Mouse (Mus musculus) midbrain, embryonic 15.5 days (tissue): ENCODE measurements at regions not wholly inside any gene's neighbourhood (a gene's known extent, or its start where the extent isn't known, plus 50 kb on each side); places are given as distances from the start of the nearest gene placed in this dataset.

Source experiments
- ATAC-seq: fragments of 200-750 bp; cut with Nextera tagmentation; replicated peaks from 2 replicates; pipeline ENCODE4 v1.8.0; 2017; ENCODE audit warnings: moderate TSS enrichment
- H3K27ac ChIP-seq: fragments of 300-500 bp; sonication (generic); 2 replicates; pipeline ENCODE4 v1.5.1; 2015; ENCODE audit warnings: mild to moderate bottlenecking, inconsistent platforms
- H3K27me3 ChIP-seq: fragments of 300-500 bp; sonication (generic); replicated peaks from 2 replicates; pipeline ENCODE4 v1.6.1; 2015; ENCODE audit warnings: inconsistent platforms
- H3K36me3 ChIP-seq: fragments of 300-500 bp; sonication (generic); replicated peaks from 2 replicates; pipeline ENCODE4 v1.6.1; 2015; ENCODE audit warnings: inconsistent platforms
- H3K4me1 ChIP-seq: fragments of 300-500 bp; sonication (generic); 2 replicates; pipeline ENCODE4 v1.6.1; 2015; ENCODE audit warnings: inconsistent platforms
- H3K4me2 ChIP-seq: fragments of 300-500 bp; sonication (generic); 2 replicates; pipeline ENCODE4 v1.6.1; 2015; ENCODE audit warnings: inconsistent platforms, mild to moderate bottlenecking, moderate library complexity
- H3K4me3 ChIP-seq: fragments of 300-500 bp; sonication (generic); 2 replicates; pipeline ENCODE4 v1.5.1; 2015; ENCODE audit warnings: mild to moderate bottlenecking, inconsistent platforms
- H3K9ac ChIP-seq: fragments of 300-500 bp; sonication (generic); 2 replicates; pipeline ENCODE4 v1.6.1; 2015; ENCODE audit warnings: mild to moderate bottlenecking, inconsistent platforms
- H3K9me3 ChIP-seq: fragments of 300-500 bp; sonication (generic); 2 replicates; pipeline ENCODE4 v1.6.1; 2016; ENCODE audit warnings: inconsistent platforms
- WGBS: fragments of 180-500 bp; shearing (Covaris S2); methylation state at CpG from one replicate; pipeline ENCODE4 v1.1.7; 2015; ENCODE audit warnings: mixed read lengths; 5-methylcytosine and 5-hydroxymethylcytosine counted together

DNA sequence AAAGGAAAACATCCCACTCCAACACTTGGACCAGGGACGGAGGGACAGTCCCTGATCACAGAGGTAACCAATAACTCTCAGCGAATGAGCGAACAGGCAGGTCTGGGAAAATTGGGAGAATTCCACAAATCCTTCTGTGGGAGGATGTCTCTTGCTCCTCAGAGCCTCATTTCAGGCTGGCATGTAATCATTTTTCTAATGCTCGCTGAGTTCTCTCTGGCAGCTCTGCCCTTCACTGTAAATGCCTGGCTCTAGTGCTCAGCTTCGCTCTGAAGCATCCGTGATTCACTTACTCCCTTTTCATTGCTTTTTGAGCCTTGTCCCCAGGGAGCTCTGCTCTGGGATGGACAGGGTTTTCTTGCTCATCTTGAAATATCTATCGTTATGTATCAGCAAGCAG, 283.6 kb downstream of the Tle4 start:
- ATAC-seq: no peak
- H3K4me1 ChIP-seq: no peaks in the 10 kb centered on the region
- H3K4me3 ChIP-seq: no peak overlapping the region
- no peaks in the 10 kb centered on the region for H3K36me3 ChIP-seq
- 49% methylated on average over 7 of the region's 7 CpGs for WGBS
- no peak overlapping the region for H3K4me2 ChIP-seq
- H3K27me3 ChIP-seq: no peaks in the 10 kb centered on the region; the same call in 1 of the 2 replicates
- H3K9ac ChIP-seq: no peak overlapping the region
- H3K9me3 ChIP-seq: no peaks in the 10 kb centered on the region
- H3K27ac ChIP-seq: no peak overlapping the region

DNA sequence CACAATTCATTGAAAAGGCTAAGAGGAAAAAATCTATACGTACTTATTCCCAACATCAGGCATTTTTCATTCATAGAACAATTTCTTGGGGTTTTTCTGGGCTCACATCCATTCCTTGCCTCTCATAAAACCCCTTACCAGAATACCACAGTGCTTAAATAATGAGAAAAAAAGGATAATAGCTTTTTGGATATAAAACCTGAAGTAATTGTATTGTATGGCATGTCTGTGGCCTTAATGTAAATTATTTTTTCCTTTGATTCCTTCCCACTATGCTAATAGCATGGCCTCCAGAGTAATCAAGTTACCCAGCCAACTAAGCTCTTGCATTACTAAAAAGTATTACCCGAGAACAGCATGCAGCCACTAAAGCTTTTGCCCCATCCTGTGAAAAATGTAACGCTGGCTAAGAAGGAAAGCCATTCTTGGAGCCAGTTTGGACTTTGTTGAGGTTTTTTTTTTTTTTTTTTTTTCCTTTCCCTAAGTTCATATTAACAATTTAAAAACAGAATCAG, 278.1 kb downstream of the Tle4 start:
- no peaks in the 10 kb centered on the region for H3K36me3 ChIP-seq
- no peaks in the 10 kb centered on the region for H3K9me3 ChIP-seq
- H3K4me3 ChIP-seq: no peak overlapping the region
- no peak overlapping the region for H3K4me2 ChIP-seq
- no peak overlapping the region for H3K9ac ChIP-seq
- H3K4me1 ChIP-seq: peaks cover 9% of the 10 kb centered on the region
- 0 out of 2 replicates have a peak, but pooled peaks have one; percentile 60 for ATAC-seq
- H3K27ac ChIP-seq: no peak overlapping the region
- WGBS: 28% methylated on average over 3 of the region's 3 CpGs
- no peaks in the 10 kb centered on the region for H3K27me3 ChIP-seq

GRCm38 (mm10) chr19:14325353-14326052, 272.3 kb downstream of the Tle4 start:
- Histone ChIP-seq H3K9ac (no peak overlapping the region), H3K36me3 (no peaks in the 10 kb centered on the region), H3K27me3 (no peaks in the 10 kb centered on the region), H3K4me3 (no peak overlapping the region), H3K27ac (no peak overlapping the region), H3K9me3 (no peaks in the 10 kb centered on the region), H3K4me1 (peaks cover 16% of the 10 kb centered on the region), H3K4me2 (0 out of 2 replicates have a peak overlapping the region, but pooled peaks have one; percentile 1)
- ATAC-seq: peak; percentile 85
- WGBS: 17% methylated on average over 9 of the region's 9 CpGs

- no peak overlapping the region for H3K4me2 ChIP-seq
- H3K27ac ChIP-seq: no peak overlapping the region
- no peak overlapping the region for H3K9ac ChIP-seq
- H3K27me3 ChIP-seq: no peaks in the 10 kb centered on the region
- H3K36me3 ChIP-seq: no peaks in the 10 kb centered on the region
- H3K9me3 ChIP-seq: no peaks in the 10 kb centered on the region
- ATAC-seq: no peak
- H3K4me3 ChIP-seq: no peak overlapping the region
- WGBS: 84% methylated on average over 6 of the region's 6 CpGs
- no peaks in the 10 kb centered on the region for H3K4me1 ChIP-seq
Observed at GRCm38 (mm10) chr19:14333041-14334012, 264.5 kb downstream of the Tle4 start.

GRCm38 (mm10) chr19:14337025-14337424, 260.8 kb downstream of the Tle4 start:
- Histone ChIP-seq H3K27me3 (no peaks in the 10 kb centered on the region), H3K4me2 (no peak overlapping the region), H3K27ac (no peak overlapping the region), H3K36me3 (no peaks in the 10 kb centered on the region), H3K4me3 (no peak overlapping the region), H3K4me1 (no peaks in the 10 kb centered on the region), H3K9me3 (no peaks in the 10 kb centered on the region), H3K9ac (no peak overlapping the region)
- ATAC-seq: peak; percentile 62; the same call in 1 of the 2 replicates
- whole genome bisulfite sequencing: 25% methylated on average over 5 of the region's 5 CpGs

DNA sequence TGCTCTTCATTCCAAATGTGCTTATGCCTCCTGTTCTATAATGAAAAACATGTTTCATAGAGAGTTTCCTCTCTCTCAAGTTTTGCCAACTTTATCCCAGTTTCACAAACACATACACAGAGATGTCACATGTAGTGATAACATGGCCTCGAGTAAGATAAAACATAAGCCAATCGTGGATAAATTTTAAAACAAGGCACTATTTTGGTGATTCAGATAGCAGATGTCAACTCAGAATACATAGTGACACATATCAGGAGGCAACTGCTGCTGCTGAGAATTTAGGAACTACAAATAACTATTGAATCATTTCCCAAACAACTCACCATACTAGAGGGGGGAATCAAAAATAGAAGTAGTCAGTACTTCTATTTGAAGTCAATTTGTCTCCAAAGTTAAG, 257.1 kb downstream of the Tle4 start:
- Histone ChIP-seq H3K9ac (no peak overlapping the region), H3K4me2 (no peak overlapping the region), H3K27ac (no peak overlapping the region), H3K36me3 (no peaks in the 10 kb centered on the region), H3K27me3 (no peaks in the 10 kb centered on the region; the same call in 1 of the 2 replicates), H3K4me1 (no peaks in the 10 kb centered on the region), H3K9me3 (no peaks in the 10 kb centered on the region), H3K4me3 (no peak overlapping the region)
- WGBS: 87% methylated on average over 2 of the region's 2 CpGs
- ATAC-seq: no peak

- Histone ChIP-seq H3K4me1 (no peaks in the 10 kb centered on the region), H3K9ac (no peak overlapping the region), H3K27ac (no peak overlapping the region), H3K4me3 (no peak overlapping the region), H3K9me3 (no peaks in the 10 kb centered on the region), H3K27me3 (no peaks in the 10 kb centered on the region; the same call in 1 of the 2 replicates), H3K36me3 (no peaks in the 10 kb centered on the region), H3K4me2 (no peak overlapping the region)
- no peak for ATAC-seq
- 86% methylated on average over 5 of the region's 5 CpGs for WGBS
Observed at GRCm38 (mm10) chr19:14343890-14344289, 254.0 kb downstream of the Tle4 start.

- Histone ChIP-seq H3K4me2 (no peak overlapping the region), H3K9ac (no peak overlapping the region), H3K9me3 (no peaks in the 10 kb centered on the region), H3K4me1 (no peaks in the 10 kb centered on the region), H3K27me3 (no peaks in the 10 kb centered on the region; the same call in 1 of the 2 replicates), H3K36me3 (no peaks in the 10 kb centered on the region), H3K27ac (no peak overlapping the region), H3K4me3 (no peak overlapping the region)
- no peak for ATAC-seq
- WGBS: 93% methylated on average over 3 of the region's 3 CpGs
Observed at GRCm38 (mm10) chr19:14344467-14344866, 253.4 kb downstream of the Tle4 start.

GRCm38 (mm10) chr19:14347026-14347425, 250.8 kb downstream of the Tle4 start:
- Histone ChIP-seq H3K27me3 (peaks cover 4% of the 10 kb centered on the region; the same call in 1 of the 2 replicates), H3K36me3 (no peaks in the 10 kb centered on the region), H3K4me1 (no peaks in the 10 kb centered on the region), H3K9ac (no peak overlapping the region), H3K4me3 (no peak overlapping the region), H3K4me2 (no peak overlapping the region), H3K27ac (no peak overlapping the region), H3K9me3 (no peaks in the 10 kb centered on the region)
- 56% methylated on average over 2 of the region's 2 CpGs for WGBS
- no peak for ATAC-seq

DNA sequence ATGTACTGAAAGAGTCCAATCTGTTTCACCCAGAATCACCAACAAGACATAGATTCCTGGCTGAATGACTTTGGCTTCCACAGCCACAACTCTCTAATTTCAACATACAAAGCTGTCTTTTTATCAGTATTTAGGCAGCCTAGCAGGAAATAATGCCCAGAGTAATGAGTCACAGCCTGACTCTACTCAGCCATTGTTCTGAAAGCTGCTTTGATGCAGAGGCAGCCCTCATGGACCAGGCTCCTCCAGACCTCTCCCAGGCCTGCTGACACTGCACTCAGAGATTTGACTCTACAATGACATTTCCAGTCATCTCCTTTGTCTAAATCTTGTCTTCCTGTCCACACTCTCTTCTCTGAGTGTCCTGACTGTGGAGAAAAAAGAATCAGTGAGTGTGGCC, 250.4 kb downstream of the Tle4 start:
- ATAC-seq: no peak
- no peak overlapping the region for H3K27ac ChIP-seq
- H3K4me3 ChIP-seq: no peak overlapping the region
- no peaks in the 10 kb centered on the region for H3K9me3 ChIP-seq
- H3K4me1 ChIP-seq: no peaks in the 10 kb centered on the region
- no peaks in the 10 kb centered on the region for H3K36me3 ChIP-seq
- H3K9ac ChIP-seq: no peak overlapping the region
- no peak overlapping the region for H3K4me2 ChIP-seq
- peaks cover 4% of the 10 kb centered on the region; the same call in 1 of the 2 replicates for H3K27me3 ChIP-seq

DNA sequence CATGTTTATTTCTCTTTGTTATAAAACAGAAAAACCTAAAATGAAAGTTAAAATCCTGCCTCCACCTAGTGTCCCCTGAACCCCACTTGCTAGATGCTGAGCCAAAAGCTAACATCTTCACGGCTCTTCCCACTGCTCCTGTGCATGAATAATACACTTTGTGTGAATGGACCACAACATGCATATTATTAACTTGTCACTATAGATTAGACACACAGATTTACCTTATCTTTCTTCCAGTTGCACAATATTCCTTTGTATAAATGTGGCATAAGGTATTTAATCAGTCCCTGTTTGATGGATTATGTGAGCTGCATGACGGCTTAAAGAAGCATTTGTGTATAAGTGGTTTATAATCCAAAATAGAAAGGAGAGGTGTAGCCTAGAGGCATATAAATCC, 248.1 kb downstream of the Tle4 start:
- Histone ChIP-seq H3K27ac (no peak overlapping the region), H3K4me1 (no peaks in the 10 kb centered on the region), H3K9ac (no peak overlapping the region), H3K36me3 (no peaks in the 10 kb centered on the region), H3K4me3 (no peak overlapping the region), H3K27me3 (0 out of 2 replicates have a peak, but pooled peaks cover 10% of the 10 kb centered on the region), H3K4me2 (no peak overlapping the region), H3K9me3 (no peaks in the 10 kb centered on the region)
- WGBS: 36% methylated on average over 2 of the region's 2 CpGs
- ATAC-seq: no peak

DNA sequence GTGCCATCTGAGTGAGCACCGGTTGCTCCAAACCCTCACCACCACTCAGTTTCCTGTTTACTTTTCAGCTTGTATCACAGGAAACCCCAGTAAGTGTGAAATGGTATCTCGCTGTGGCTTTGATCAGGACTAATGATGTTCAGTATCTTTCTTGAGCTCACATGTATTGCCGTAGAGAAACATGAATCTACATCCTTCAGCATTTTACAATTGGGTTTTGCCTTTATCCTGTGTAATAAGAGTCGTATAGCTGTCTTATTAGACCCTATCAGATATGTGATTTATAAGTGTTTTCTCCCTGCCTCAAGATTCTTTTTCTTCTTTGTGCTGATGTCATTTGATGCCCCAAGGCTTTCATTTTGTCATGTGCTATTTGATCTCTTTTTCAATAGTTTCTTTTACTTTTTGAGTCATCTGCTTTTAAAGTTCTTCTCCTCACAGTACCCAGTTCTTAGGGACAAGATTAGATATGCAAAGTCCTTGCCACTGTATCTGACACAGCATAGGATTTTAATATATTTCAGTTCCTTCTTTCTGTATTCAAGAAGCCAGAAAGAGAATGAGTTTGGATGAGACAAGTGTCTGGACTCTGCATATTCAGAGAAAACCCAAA, 246.0 kb downstream of the Tle4 start:
- H3K9me3 ChIP-seq: no peaks in the 10 kb centered on the region
- no peak overlapping the region for H3K27ac ChIP-seq
- no peaks in the 10 kb centered on the region for H3K4me1 ChIP-seq
- H3K9ac ChIP-seq: no peak overlapping the region
- no peak for ATAC-seq
- H3K4me3 ChIP-seq: no peak overlapping the region
- H3K27me3 ChIP-seq: peaks cover 14% of the 10 kb centered on the region; the same call in 1 of the 2 replicates
- WGBS: 78% methylated on average over 4 of the region's 4 CpGs
- no peaks in the 10 kb centered on the region for H3K36me3 ChIP-seq
- H3K4me2 ChIP-seq: no peak overlapping the region
